15 mouse cellular contexts compared by ENCODE assay signal in genomic region chr16:45666136-45666535, GRCm38 (mm10). TPM values are rescaled to one million over a fixed set of nuclear protein-coding genes. Genes with fewer than 3 reads are reported as not detected.
DNase-seq lines count a peak whose midpoint lies in the region; ATAC-seq lines count a peak whose summit lies in the region.
"Had no signal": no experiment of that assay in that cellular context is flagged by ENCODE, and none has a peak within 500 bp of the region (broad histone marks: within the 10 kb centered on the region; RNA-seq: fewer than 3 reads in every experiment).

No protein-coding gene starts in this region.

- H3K36me3 ChIP-seq in liver, embryonic 15.5 days (replicated peaks), result no peaks in the 10 kb centered on the region
- peaks cover 43% of the 10 kb centered on the region for H3K36me3 ChIP-seq in megakaryocyte, embryonic 14.5 days (replicated peaks; ENCODE audit: low read length)
- no peaks in the 10 kb centered on the region for H3K36me3 ChIP-seq in intestine, embryonic 16.5 days (ENCODE audit: control insufficient read depth, insufficient read depth, low read length)
- H3K36me3 ChIP-seq in limb, embryonic 10.5 days, result no peaks in the 10 kb centered on the region
- H3K36me3 ChIP-seq: heart, embryonic 10.5 days; hindbrain, embryonic 12.5 days; kidney, embryonic 15.5 days; limb, embryonic 15.5 days had no signal

- ATAC-seq in CD4-positive, CD25-positive, alpha-beta regulatory T cell, adult 4 months, result no peak
- ATAC-seq in activated CD4-positive, CD25-positive, alpha-beta regulatory T cell, adult 4 months, result peak; percentile 36
- peak; percentile 58 for ATAC-seq in liver, embryonic 15.5 days (ENCODE audit: insufficient read depth)
- no peak for ATAC-seq in intestine, embryonic 16.5 days

- WGBS in liver, embryonic 15.5 days (ENCODE audit: insufficient replicate concordance), result 8% methylated on average over 2 of the region's 2 CpGs
- WGBS in intestine, embryonic 16.5 days, result 66% methylated on average over 2 of the region's 2 CpGs
- 85% methylated on average over 2 of the region's 2 CpGs for WGBS in limb, embryonic 10.5 days

- H3K9ac ChIP-seq in liver, embryonic 15.5 days, result no peak overlapping the region
- no peak overlapping the region for H3K9ac ChIP-seq in intestine, embryonic 16.5 days (ENCODE audit: low read depth, low read length)
- H3K9ac ChIP-seq: hindbrain, embryonic 12.5 days; kidney, embryonic 15.5 days; limb, embryonic 15.5 days had no signal

- H3K4me1 ChIP-seq in liver, embryonic 15.5 days (replicated peaks), result no peaks in the 10 kb centered on the region
- H3K4me1 ChIP-seq in megakaryocyte, embryonic 14.5 days, result peaks cover 84% of the 10 kb centered on the region
- peaks cover 6% of the 10 kb centered on the region for H3K4me1 ChIP-seq in intestine, embryonic 16.5 days (ENCODE audit: control insufficient read depth, insufficient read depth, low read length)
- H3K4me1 ChIP-seq in limb, embryonic 10.5 days, result no peaks in the 10 kb centered on the region
- H3K4me1 ChIP-seq: heart, embryonic 10.5 days; hindbrain, embryonic 12.5 days; limb, embryonic 15.5 days had no signal

- H3K27ac ChIP-seq in liver, embryonic 15.5 days (replicated peaks), result no peak overlapping the region
- H3K27ac ChIP-seq in intestine, embryonic 16.5 days (ENCODE audit: low read length), result no peak overlapping the region
- H3K27ac ChIP-seq in limb, embryonic 10.5 days, result no peak overlapping the region
- H3K27ac ChIP-seq: heart, embryonic 10.5 days; hindbrain, embryonic 12.5 days; kidney, embryonic 15.5 days; limb, embryonic 15.5 days had no signal

- no peak overlapping the region for H3K4me2 ChIP-seq in liver, embryonic 15.5 days
- no peak overlapping the region for H3K4me2 ChIP-seq in intestine, embryonic 16.5 days (ENCODE audit: low read depth, low read length)
- H3K4me2 ChIP-seq: hindbrain, embryonic 12.5 days; kidney, embryonic 15.5 days; limb, embryonic 15.5 days had no signal

- H3K4me3 ChIP-seq in liver, embryonic 15.5 days (replicated peaks), result no peak overlapping the region
- peak overlapping the region; percentile 74 for H3K4me3 ChIP-seq in megakaryocyte, embryonic 14.5 days (replicated peaks)
- no peak overlapping the region for H3K4me3 ChIP-seq in intestine, embryonic 16.5 days (ENCODE audit: low read length)
- no peak overlapping the region for H3K4me3 ChIP-seq in limb, embryonic 10.5 days
- H3K4me3 ChIP-seq: heart, embryonic 10.5 days; hindbrain, embryonic 12.5 days; kidney, embryonic 15.5 days; limb, embryonic 15.5 days had no signal

- H3K27me3 ChIP-seq in liver, embryonic 15.5 days, result no peaks in the 10 kb centered on the region
- H3K27me3 ChIP-seq in megakaryocyte, embryonic 14.5 days (replicated peaks), result no peaks in the 10 kb centered on the region
- no peaks in the 10 kb centered on the region for H3K27me3 ChIP-seq in intestine, embryonic 16.5 days (replicated peaks; ENCODE audit: control insufficient read depth, insufficient read depth, low read length)
- no peaks in the 10 kb centered on the region for H3K27me3 ChIP-seq in limb, embryonic 10.5 days (ENCODE audit: low read depth, poor library complexity, severe bottlenecking)
- H3K27me3 ChIP-seq: hindbrain, embryonic 12.5 days; kidney, embryonic 15.5 days; limb, embryonic 15.5 days had no signal

- peak; percentile 10 for DNase-seq in CD4-positive, CD25-positive, alpha-beta regulatory T cell, adult 2 months (ENCODE audit: low read depth, low spot score)
- DNase-seq in limb, embryonic 10.5 days (ENCODE audit: low spot score), result no peak
- DNase-seq in adipocyte (ENCODE audit: low spot score), result no peak
- DNase-seq: adrenal gland, adult 8-10 months; layer of hippocampus, postnatal 36 days; right cerebral cortex, postnatal 4 days had no signal

- no peaks in the 10 kb centered on the region for H3K9me3 ChIP-seq in liver, embryonic 15.5 days (replicated peaks)
- no peaks in the 10 kb centered on the region for H3K9me3 ChIP-seq in megakaryocyte, embryonic 14.5 days
- H3K9me3 ChIP-seq in intestine, embryonic 16.5 days (ENCODE audit: control insufficient read depth, low read length), result no peaks in the 10 kb centered on the region
- no peaks in the 10 kb centered on the region for H3K9me3 ChIP-seq in limb, embryonic 10.5 days (replicated peaks)
- H3K9me3 ChIP-seq: heart, embryonic 10.5 days; hindbrain, embryonic 12.5 days; kidney, embryonic 15.5 days; limb, embryonic 15.5 days had no signal

RNA-seq across cellular contexts. Expression of gene BC016579, which starts 12.3 kb away (rescaled TPM):
- polyA plus RNA-seq in CD4-positive, CD25-positive, alpha-beta regulatory T cell, adult 4 months (2017; shearing (Covaris generic)), result under 1 TPM in 1 of 2 experiments, not detected in 1; 0.28 TPM
- polyA plus RNA-seq in activated CD4-positive, CD25-positive, alpha-beta regulatory T cell, adult 4 months (2017; shearing (Covaris generic)), result not detected
- polyA plus RNA-seq in liver, embryonic 15.5 days (2015; fragmentation: Nextera tagmentation; extraction: Ambion mirVana), result 0.14 and 0.18 TPM in 2 replicates
- polyA plus RNA-seq in megakaryocyte, embryonic 14.5 days (2012; ENCODE audit: insufficient read depth, low replicate concordance), result 0.83 and 2.1 TPM in 2 replicates
- 4.8 and 5.2 TPM in 2 replicates for polyA plus RNA-seq in intestine, embryonic 16.5 days (2015; fragmentation: Nextera tagmentation; extraction: Ambion mirVana)
- polyA plus RNA-seq in limb, embryonic 10.5 days (2016; fragmentation: Nextera tagmentation; extraction: Ambion mirVana), result 0.11 TPM in 1 of 2 replicates, not detected in the other
- polyA plus RNA-seq: hindbrain, embryonic 12.5 days had no signal

RNA-seq across cellular contexts. Expression of gene Tmprss7, which starts 27.3 kb away (rescaled TPM):
- polyA plus RNA-seq in CD4-positive, CD25-positive, alpha-beta regulatory T cell, adult 4 months (2017; shearing (Covaris generic)), result not detected
- not detected for polyA plus RNA-seq in activated CD4-positive, CD25-positive, alpha-beta regulatory T cell, adult 4 months (2017; shearing (Covaris generic))
- polyA plus RNA-seq in liver, embryonic 15.5 days (2015; fragmentation: Nextera tagmentation; extraction: Ambion mirVana), result 0.12 and 0.14 TPM in 2 replicates
- 2.4 and 4.5 TPM in 2 replicates for polyA plus RNA-seq in megakaryocyte, embryonic 14.5 days (2012; ENCODE audit: insufficient read depth, low replicate concordance)
- 0.12 and 0.15 TPM in 2 replicates for polyA plus RNA-seq in intestine, embryonic 16.5 days (2015; fragmentation: Nextera tagmentation; extraction: Ambion mirVana)
- polyA plus RNA-seq in limb, embryonic 10.5 days (2016; fragmentation: Nextera tagmentation; extraction: Ambion mirVana), result 0.18 TPM in 1 of 2 replicates, not detected in the other
- polyA plus RNA-seq: heart, embryonic 10.5 days had no signal

RNA-seq across cellular contexts. Expression of gene Gcsam, which starts 56.0 kb away (rescaled TPM):
- polyA plus RNA-seq in CD4-positive, CD25-positive, alpha-beta regulatory T cell, adult 4 months (2017; shearing (Covaris generic)), result under 1 TPM in 1 of 2 experiments, not detected in 1; 0.62 TPM
- polyA plus RNA-seq in activated CD4-positive, CD25-positive, alpha-beta regulatory T cell, adult 4 months (2017; shearing (Covaris generic)), result under 1 TPM in 1 of 2 experiments, not detected in 1; 0.23 TPM
- polyA plus RNA-seq in liver, embryonic 15.5 days (2015; fragmentation: Nextera tagmentation; extraction: Ambion mirVana), result 1.5 and 2.0 TPM in 2 replicates
- polyA plus RNA-seq in megakaryocyte, embryonic 14.5 days (2012; ENCODE audit: insufficient read depth, low replicate concordance), result 1.9 TPM in 1 of 2 replicates, not detected in the other
- 0.12 and 0.40 TPM in 2 replicates for polyA plus RNA-seq in intestine, embryonic 16.5 days (2015; fragmentation: Nextera tagmentation; extraction: Ambion mirVana)
- not detected in 2 replicates for polyA plus RNA-seq in limb, embryonic 10.5 days (2016; fragmentation: Nextera tagmentation; extraction: Ambion mirVana)
- polyA plus RNA-seq: hindbrain, embryonic 12.5 days had no signal

RNA-seq across cellular contexts. Expression of gene Tagln3, which starts 58.3 kb away (rescaled TPM):
- polyA plus RNA-seq in CD4-positive, CD25-positive, alpha-beta regulatory T cell, adult 4 months (2017; shearing (Covaris generic)), result not detected
- polyA plus RNA-seq in activated CD4-positive, CD25-positive, alpha-beta regulatory T cell, adult 4 months (2017; shearing (Covaris generic)), result not detected
- 0.38 and 0.48 TPM in 2 replicates for polyA plus RNA-seq in liver, embryonic 15.5 days (2015; fragmentation: Nextera tagmentation; extraction: Ambion mirVana)
- polyA plus RNA-seq in megakaryocyte, embryonic 14.5 days (2012; ENCODE audit: insufficient read depth, low replicate concordance), result not detected in 2 replicates
- 21.0 and 24.7 TPM in 2 replicates for polyA plus RNA-seq in intestine, embryonic 16.5 days (2015; fragmentation: Nextera tagmentation; extraction: Ambion mirVana)
- 23.5 and 28.5 TPM in 2 replicates for polyA plus RNA-seq in limb, embryonic 10.5 days (2016; fragmentation: Nextera tagmentation; extraction: Ambion mirVana)

Comparison
In these comparisons a context has a peak if more than half of its experiments do, and no peak if none do; other contexts are left out.
1. ATAC-seq: peak in activated CD4-positive, CD25-positive, alpha-beta regulatory T cell, adult 4 months (single experiment) and liver, embryonic 15.5 days (single experiment); none in CD4-positive, CD25-positive, alpha-beta regulatory T cell, adult 4 months (single experiment) and intestine, embryonic 16.5 days (single experiment).